Mouse (Mus musculus) mature B cell (primary cell): ENCODE results near the gene Nkx1-2.

Experiments
- in situ Hi-C: fragments of 300-500 bp; cut with MboI; formaldehyde crosslinking; loops from 2 replicates; pipeline ENCODE4 v1.14.3; 2019

The Nkx1-2 gene

DNA sequence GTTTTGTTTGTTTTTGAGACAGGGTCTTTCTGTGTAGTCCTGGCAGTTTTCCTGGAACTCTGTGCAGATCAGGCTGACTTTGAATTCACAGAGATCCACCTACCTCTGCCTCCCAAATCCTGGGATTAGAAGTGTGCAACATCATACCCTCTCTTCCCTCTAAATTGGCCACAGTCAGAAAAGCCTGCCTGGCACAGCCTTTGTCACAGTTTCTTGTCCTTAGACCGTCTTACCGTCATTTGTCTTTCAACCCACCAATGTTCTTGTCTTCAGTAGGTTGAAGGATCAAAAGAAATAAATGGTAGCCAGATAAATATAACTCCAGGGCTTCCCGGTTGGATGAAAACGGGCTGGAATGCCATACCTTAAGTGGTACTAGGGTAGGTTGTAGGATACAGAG is 5.3 kb upstream of the Nkx1-2 start:
- in situ Hi-C loops = no loop called here

DNA sequence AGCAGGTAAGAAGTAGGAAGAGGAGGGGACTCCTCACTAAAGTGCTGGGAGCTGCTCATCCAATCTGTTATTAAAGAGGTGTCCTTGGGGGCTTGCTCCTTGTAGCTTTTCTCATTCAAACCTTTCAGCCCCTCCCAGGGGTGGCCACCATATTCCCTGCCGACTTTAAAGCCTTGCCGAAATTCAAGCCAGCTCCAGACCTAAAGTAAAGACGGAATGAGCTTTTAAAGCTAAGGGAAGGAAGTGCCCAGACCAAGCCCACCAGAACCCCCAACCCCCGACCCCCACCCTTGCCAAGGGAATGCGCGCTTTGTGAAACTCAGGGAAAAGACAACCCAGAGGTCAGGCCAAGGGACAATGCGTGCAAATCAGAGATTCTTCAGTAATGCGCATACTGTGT is 1.5 kb upstream of the Nkx1-2 start:
- in situ Hi-C loops = no loop called here

GRCm38 (mm10) chr7:132600026-132600425 is 589 bp upstream of the Nkx1-2 start:
- in situ Hi-C loops = no loop called here

- in situ Hi-C loops = no loop called here
Measured at GRCm38 (mm10) chr7:132597251-132598041, 2.0 kb downstream of the Nkx1-2 start.

- in situ Hi-C loops = no loop called here
Measured at GRCm38 (mm10) chr7:132596557-132597250, 2.7 kb downstream of the Nkx1-2 start.

GRCm38 (mm10) chr7:132595787-132596186 is 3.6 kb downstream of the Nkx1-2 start:
- in situ Hi-C loops = no loop called here

DNA sequence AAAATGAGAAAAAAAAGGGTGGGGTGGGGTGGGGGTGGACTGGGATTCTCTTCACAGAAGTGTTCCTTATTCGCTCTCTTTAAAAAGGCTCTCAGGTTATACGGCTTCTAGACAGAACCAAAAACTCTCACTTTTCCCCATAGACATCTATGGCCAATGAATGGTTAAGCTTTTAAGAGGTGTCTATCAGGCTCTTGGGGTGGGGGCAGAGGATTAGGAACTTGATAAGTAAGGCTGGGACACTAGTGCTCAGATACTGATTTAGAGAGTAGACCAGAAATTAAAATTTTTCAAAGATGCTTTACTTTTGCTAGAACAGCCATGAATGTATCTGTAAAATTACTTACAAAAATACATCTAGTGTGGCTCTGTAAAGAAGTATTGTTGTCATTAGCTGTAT is 5.1 kb downstream of the Nkx1-2 start:
- in situ Hi-C loops = no loop called here

- in situ Hi-C loops = no loop called here
Measured at GRCm38 (mm10) chr7:132593762-132594161, 5.7 kb downstream of the Nkx1-2 start.

- in situ Hi-C loops = no loop called here
Measured at GRCm38 (mm10) chr7:132589610-132590009, 9.8 kb downstream of the Nkx1-2 start.

- in situ Hi-C loops = no loop called here
Measured at GRCm38 (mm10) chr7:132587167-132587566, 12.3 kb downstream of the Nkx1-2 start.

- in situ Hi-C loops = no loop called here
Measured at GRCm38 (mm10) chr7:132585695-132586491, 13.5 kb downstream of the Nkx1-2 start.

DNA sequence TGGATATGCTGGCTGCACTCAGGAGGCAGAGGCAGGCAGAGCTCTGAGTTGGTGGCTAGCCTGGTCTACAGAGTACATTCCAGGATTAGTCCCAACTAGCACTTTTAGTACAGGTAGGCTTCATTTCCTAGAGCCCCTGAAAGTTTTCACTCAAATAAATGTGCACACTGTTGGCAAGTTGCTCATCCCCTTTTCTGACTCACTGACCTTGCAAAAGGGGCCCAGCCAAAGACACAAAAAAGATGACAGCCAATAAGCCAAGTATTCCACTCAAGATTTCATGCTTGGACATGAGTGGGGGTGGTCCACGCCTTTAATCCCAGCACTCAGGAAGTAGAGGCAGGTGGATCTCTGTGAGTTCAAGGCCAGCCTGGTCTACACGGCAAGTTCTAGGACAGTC is 18.0 kb downstream of the Nkx1-2 start:
- in situ Hi-C loops = no loop called here

DNA sequence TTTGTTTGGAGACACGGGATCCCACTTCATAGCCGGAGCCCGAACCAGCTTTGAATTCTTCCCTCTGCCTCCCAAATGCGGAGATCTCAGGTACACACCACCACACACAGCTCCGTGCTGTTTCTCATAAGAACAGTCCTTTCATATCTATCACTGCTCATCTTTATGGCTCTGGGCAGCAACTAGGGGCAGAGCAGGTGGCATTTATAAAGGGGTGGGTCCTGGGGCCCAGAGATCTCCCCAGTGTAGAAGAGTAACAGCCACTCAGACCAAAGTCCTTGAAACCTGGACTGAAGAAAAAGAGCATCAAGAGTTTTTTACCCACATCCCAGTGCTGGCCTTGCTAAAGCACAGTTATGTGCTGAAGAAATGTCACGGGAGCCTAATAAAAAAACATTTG is 18.9 kb downstream of the Nkx1-2 start:
- in situ Hi-C loops = no loop called here

DNA sequence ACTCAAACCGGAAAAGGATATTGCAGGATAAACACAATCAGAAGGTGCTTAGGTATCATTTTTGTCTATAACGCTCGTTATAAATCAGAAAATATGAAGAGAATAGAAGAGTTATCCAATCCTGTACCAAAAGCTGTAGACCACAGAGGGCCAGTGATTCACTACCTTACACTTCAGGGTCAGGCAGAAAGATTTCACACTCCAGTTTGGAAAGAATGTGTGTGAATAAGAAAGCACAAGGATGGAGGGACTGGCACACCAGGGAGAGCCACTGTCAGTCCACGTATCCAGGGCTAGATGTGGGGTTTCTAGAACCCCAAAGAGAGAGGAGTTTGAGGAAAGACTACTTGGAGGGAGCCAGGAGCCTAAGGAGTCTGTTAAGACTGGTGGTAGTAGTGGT is 22.5 kb downstream of the Nkx1-2 start:
- in situ Hi-C loops = no loop called here

- in situ Hi-C loops = no loop called here
Measured at GRCm38 (mm10) chr7:132576116-132576650, 23.3 kb downstream of the Nkx1-2 start, which contains the start of gene Oat. Oat (minus strand) TSS chr7:132576398.

GRCm38 (mm10) chr7:132575623-132576022 is 23.8 kb downstream of the Nkx1-2 start:
- in situ Hi-C loops = no loop called here

GRCm38 (mm10) chr7:132574646-132575045 is 24.8 kb downstream of the Nkx1-2 start:
- in situ Hi-C loops = loop anchor here (25.0 kb wide), 1 partner anchor 1012 kb away; the partner anchor contains the start of gene Bub3

DNA sequence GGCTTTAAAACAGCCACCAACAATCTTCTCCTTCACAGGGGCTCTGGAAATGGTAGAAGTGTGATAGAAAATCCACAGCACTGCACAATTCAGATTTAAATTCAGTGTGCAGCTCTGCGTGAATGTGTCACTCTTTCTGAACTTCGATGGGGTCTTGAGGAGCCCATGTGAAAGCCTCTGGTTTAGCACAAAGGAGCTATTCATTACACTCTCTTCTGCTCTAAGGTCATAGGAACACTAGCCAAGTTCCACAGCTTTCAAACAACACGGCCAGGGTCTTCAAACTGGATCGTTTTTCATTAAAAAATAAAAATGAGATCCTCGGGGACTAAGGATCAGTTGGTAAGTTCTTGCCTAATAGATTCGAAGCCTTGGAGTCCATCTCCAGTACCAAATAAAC is 26.2 kb downstream of the Nkx1-2 start:
- in situ Hi-C loops = loop anchor here (25.0 kb wide), 1 partner anchor 1011 kb away; the partner anchor contains the start of gene Bub3

- in situ Hi-C loops = loop anchor here (25.0 kb wide), 1 partner anchor 1010 kb away; the partner anchor contains the start of gene Bub3
Measured at GRCm38 (mm10) chr7:132572738-132573137, 26.7 kb downstream of the Nkx1-2 start.

- in situ Hi-C loops = loop anchor here (25.0 kb wide), 1 partner anchor 1009 kb away; the partner anchor contains the start of gene Bub3
Measured at GRCm38 (mm10) chr7:132571481-132571880, 28.0 kb downstream of the Nkx1-2 start.

DNA sequence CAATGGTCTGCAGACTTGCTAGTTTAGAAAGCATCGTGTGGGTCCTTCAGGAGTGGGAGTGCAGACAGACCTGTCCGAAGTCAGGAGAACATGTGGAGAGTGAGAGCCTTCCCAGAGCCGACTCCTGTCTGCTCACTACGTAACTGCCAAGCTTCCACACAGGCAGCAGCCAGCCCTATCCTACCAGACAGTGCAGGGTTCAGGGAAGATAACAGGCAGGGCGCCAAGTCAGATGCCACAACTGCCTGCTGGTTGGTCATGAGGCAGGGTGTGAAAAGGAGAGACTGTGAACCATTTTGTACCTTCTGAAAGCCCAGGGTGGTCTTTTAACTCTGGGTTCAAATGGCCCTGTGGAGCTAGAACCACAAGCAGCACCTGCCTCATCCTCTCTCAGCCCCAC is 29.4 kb downstream of the Nkx1-2 start:
- in situ Hi-C loops = loop anchor here (25.0 kb wide), 1 partner anchor 1008 kb away; the partner anchor contains the start of gene Bub3

- in situ Hi-C loops = loop anchor here (25.0 kb wide), 1 partner anchor 1007 kb away; the partner anchor contains the start of gene Bub3
Measured at GRCm38 (mm10) chr7:132568817-132569216, 30.6 kb downstream of the Nkx1-2 start.
